In genomic region chr1:91968710-91969379, GRCm38 (mm10) we compare ENCODE assay signal across 9 mouse cellular contexts.
DNase-seq lines count a peak whose midpoint lies in the region; ATAC-seq and TF ChIP-seq lines count a peak whose summit lies in the region.
"Had no signal": no experiment of that assay in that cellular context is flagged by ENCODE, and none has a peak within 500 bp of the region (broad histone marks: within the 10 kb centered on the region; RNA-seq: fewer than 3 reads in every experiment).

No protein-coding gene starts in this region.

- no peak for TF ChIP-seq EP300 in liver, embryonic 14.5 days (IDR thresholded peaks at IDR 0.05; ENCODE audit: low read depth)

- H3K4me2 ChIP-seq in hindbrain, embryonic 16.5 days (ENCODE audit: low read length), result no peak overlapping the region
- H3K4me2 ChIP-seq in liver, embryonic 14.5 days (ENCODE audit: low read depth), result no peak overlapping the region

- H3K4me1 ChIP-seq in hindbrain, embryonic 16.5 days (ENCODE audit: control insufficient read depth, insufficient read depth, low read depth, low read length), result no peaks in the 10 kb centered on the region
- no peaks in the 10 kb centered on the region for H3K4me1 ChIP-seq in liver, embryonic 14.5 days (replicated peaks; ENCODE audit: control insufficient read depth in 2 of 2, insufficient read depth in 2 of 2, low read length in 1 of 2)

- no peaks in the 10 kb centered on the region for H3K9me3 ChIP-seq in hindbrain, embryonic 16.5 days (ENCODE audit: control insufficient read depth, low read length)
- no peaks in the 10 kb centered on the region for H3K9me3 ChIP-seq in liver, embryonic 14.5 days (ENCODE audit: control insufficient read depth, low read length)

- peaks cover 29% of the 10 kb centered on the region for H3K36me3 ChIP-seq in hindbrain, embryonic 16.5 days (ENCODE audit: control insufficient read depth, insufficient read depth, low read length)
- no peaks in the 10 kb centered on the region; the same call in 1 of the 2 replicates for H3K36me3 ChIP-seq in liver, embryonic 14.5 days (replicated peaks; ENCODE audit: control insufficient read depth, insufficient read depth, low read depth)

- peak; percentile 67 for DNase-seq in layer of hippocampus, adult 11-12 months (ENCODE audit: low spot score)
- no peak for DNase-seq in layer of hippocampus, adult 9-10 months (ENCODE audit: low spot score)
- peak; percentile 79 for DNase-seq in adipocyte (ENCODE audit: low spot score)
- peak; percentile 82 for DNase-seq in embryo, embryonic 10 days (ENCODE audit: low spot score)
- no peak for DNase-seq in liver, embryonic 14.5 days (ENCODE audit: low read depth in 3 of 3, low spot score in 3 of 3)
- peak; percentile 54 for DNase-seq in right cerebral cortex, adult 18-20 months
- DNase-seq in c-Kit-positive CD71-positive TER-119-positive erythroid progenitor cells, embryonic 14.5 days (ENCODE audit: low spot score), result no peak

- peak; percentile 52; the same call in 1 of the 2 replicates for ATAC-seq in hindbrain, embryonic 16.5 days
- ATAC-seq in liver, embryonic 14.5 days (ENCODE audit: insufficient read depth), result no peak

- no peaks in the 10 kb centered on the region for H3K27me3 ChIP-seq in hindbrain, embryonic 16.5 days (replicated peaks; ENCODE audit: control insufficient read depth, insufficient read depth, low read length)
- no peaks in the 10 kb centered on the region for H3K27me3 ChIP-seq in liver, embryonic 14.5 days (ENCODE audit: control insufficient read depth, insufficient read depth, low read length)

- no peak overlapping the region for H3K9ac ChIP-seq in hindbrain, embryonic 16.5 days (ENCODE audit: low read depth, low read length)
- H3K9ac ChIP-seq in liver, embryonic 14.5 days (replicated peaks), result no peak overlapping the region

- H3K4me3 ChIP-seq in hindbrain, embryonic 16.5 days (ENCODE audit: low read length), result no peak overlapping the region
- H3K4me3 ChIP-seq in liver, embryonic 14.5 days (ENCODE audit: insufficient read depth in 1 of 2, low read depth in 2 of 2, low read length in 2 of 2), result no peak overlapping the region

- no peak overlapping the region for H3K27ac ChIP-seq in hindbrain, embryonic 16.5 days (ENCODE audit: low read depth, low read length)
- H3K27ac ChIP-seq in liver, embryonic 14.5 days, result no peak overlapping the region
- H3K27ac ChIP-seq: macrophage had no signal

- 59% methylated on average over 5 of the region's 5 CpGs for WGBS in hindbrain, embryonic 16.5 days
- WGBS in liver, embryonic 14.5 days (ENCODE audit: insufficient replicate concordance), result 58% methylated on average over 5 of the region's 5 CpGs

- peak; percentile 60 for TF ChIP-seq CTCF in liver, embryonic 14.5 days (IDR thresholded peaks at IDR 0.05; ENCODE audit: low read depth)

Comparison
In these comparisons a context has a peak if more than half of its experiments do, and no peak if none do; other contexts are left out.
1. DNase-seq: peak in layer of hippocampus, adult 11-12 months (single experiment), adipocyte (single experiment), embryo, embryonic 10 days (single experiment) and right cerebral cortex, adult 18-20 months (single experiment); none in layer of hippocampus, adult 9-10 months (single experiment), liver, embryonic 14.5 days (0 of 3) and c-Kit-positive CD71-positive TER-119-positive erythroid progenitor cells, embryonic 14.5 days (single experiment).